Mouse (Mus musculus): ENCODE results near the gene Dnah12. TPM values are rescaled to one million over a fixed set of nuclear protein-coding genes. Genes with fewer than 3 reads are reported as not detected.
"Not testable (repeated sequence)": the region's sequence is repeated elsewhere in the genome, so short reads cannot be mapped to it uniquely, and the experiment has no call there.

Dnah12 gene
- polyA plus RNA-seq, 1 experiment from 2014 or later = 0.03 TPM

DNA sequence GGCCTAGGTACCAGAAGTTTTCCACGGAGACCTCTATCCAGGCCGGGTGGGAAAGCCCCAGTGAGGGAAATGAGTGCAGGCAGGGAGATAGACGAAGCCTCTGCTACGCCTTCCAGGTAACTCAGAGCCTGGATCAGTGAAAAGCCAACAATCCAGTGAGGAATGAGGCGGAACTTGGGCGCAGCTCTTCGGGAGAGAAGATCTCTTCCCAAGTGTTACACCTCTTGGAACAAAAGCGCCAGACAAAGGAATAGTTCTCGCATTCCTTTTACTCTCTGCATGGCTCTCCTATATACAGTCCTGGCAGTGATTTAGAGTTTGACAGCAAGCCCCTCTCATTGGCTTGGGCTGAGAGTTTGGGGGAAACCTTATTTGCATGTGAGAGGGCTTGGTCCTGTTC is 217.4 kb downstream of the Dnah12 start:
- DNase-seq (ENCODE audit: low spot score); H3K4me3 ChIP-seq; H3K4me1 ChIP-seq; H3K27ac ChIP-seq; H3K27me3 ChIP-seq (ENCODE audit: insufficient read depth, poor library complexity, severe bottlenecking); H3K36me3 ChIP-seq; H3K9me3 ChIP-seq: not testable (repeated sequence)
- 39% methylated on average over 9 of the region's 9 CpGs for WGBS

DNA sequence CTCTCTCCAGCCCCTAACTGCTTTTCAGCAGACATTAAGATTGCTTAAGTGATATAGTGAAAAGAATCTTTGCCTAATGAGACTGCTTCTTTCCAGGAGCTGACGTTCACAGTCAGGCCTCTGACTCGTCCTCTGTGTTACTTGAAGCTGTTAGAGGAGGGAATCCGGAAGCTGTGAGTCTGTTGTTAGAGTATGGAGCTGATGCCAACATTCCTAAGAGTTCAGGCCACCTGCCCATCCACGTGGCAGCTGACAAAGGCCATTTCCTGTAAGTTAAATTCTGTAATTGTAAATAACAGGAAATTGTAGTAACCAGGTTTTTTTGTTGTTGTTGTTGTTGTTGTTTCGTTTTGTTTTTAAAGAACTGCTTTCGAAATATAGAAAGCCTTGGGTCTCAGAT is 218.1 kb downstream of the Dnah12 start:
- DNase-seq (ENCODE audit: low spot score) = no peak
- 64% methylated on average over 6 of the region's 6 CpGs for WGBS
- Histone ChIP-seq H3K27ac (no peak overlapping the region), H3K4me3 (no peak overlapping the region), H3K36me3 (no peaks in the 10 kb centered on the region), H3K27me3 (ENCODE audit: insufficient read depth, poor library complexity, severe bottlenecking) (no peaks in the 10 kb centered on the region), H3K9me3 (no peaks in the 10 kb centered on the region), H3K4me1 (no peaks in the 10 kb centered on the region; the same call in 1 of the 2 replicates)

- H3K27me3 ChIP-seq (ENCODE audit: insufficient read depth, poor library complexity, severe bottlenecking) = no peaks in the 10 kb centered on the region
- H3K4me3 ChIP-seq = no peak overlapping the region
- no peak overlapping the region for H3K27ac ChIP-seq
- H3K36me3 ChIP-seq = no peaks in the 10 kb centered on the region
- no peaks in the 10 kb centered on the region for H3K9me3 ChIP-seq
- DNase-seq (ENCODE audit: low spot score) = no peak
- WGBS = 91% methylated on average over 13 of the region's 13 CpGs
- no peaks in the 10 kb centered on the region; the same call in 1 of the 2 replicates for H3K4me1 ChIP-seq
Observed at GRCm38 (mm10) chr14:26911826-26912225, 218.8 kb downstream of the Dnah12 start.

GRCm38 (mm10) chr14:26913681-26914268 is 220.7 kb downstream of the Dnah12 start:
- Histone ChIP-seq H3K4me1 (no peaks in the 10 kb centered on the region; the same call in 1 of the 2 replicates), H3K4me3 (no peak overlapping the region), H3K36me3 (peaks cover 4% of the 10 kb centered on the region; the same call in 1 of the 2 replicates), H3K27ac (no peak overlapping the region), H3K9me3 (no peaks in the 10 kb centered on the region), H3K27me3 (ENCODE audit: insufficient read depth, poor library complexity, severe bottlenecking) (no peaks in the 10 kb centered on the region)
- 80% methylated on average over 9 of the region's 9 CpGs for WGBS
- no peak for DNase-seq (ENCODE audit: low spot score)

DNA sequence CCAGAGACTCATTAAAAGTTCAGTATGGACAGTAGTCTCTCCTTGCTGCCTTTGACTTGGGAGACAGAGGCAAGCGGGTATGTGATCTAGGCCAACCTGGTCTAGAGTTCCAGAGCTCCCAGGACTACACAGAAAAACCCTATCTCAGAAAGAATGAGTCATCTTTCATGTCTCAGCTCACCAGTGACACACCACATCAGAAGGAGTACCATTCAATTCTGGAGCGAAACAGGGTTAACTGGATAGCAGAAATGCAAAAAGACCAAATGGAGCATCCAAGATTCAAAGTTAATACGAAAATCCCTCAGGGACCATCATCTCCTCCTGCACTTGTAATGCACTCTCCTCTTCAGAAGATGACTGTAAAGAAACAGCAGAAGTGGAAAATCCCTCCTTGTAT is 226.2 kb downstream of the Dnah12 start:
- WGBS = 87% methylated on average over 3 of the region's 3 CpGs
- no peak overlapping the region for H3K27ac ChIP-seq
- no peak for DNase-seq (ENCODE audit: low spot score)
- H3K27me3 ChIP-seq (ENCODE audit: insufficient read depth, poor library complexity, severe bottlenecking) = no peaks in the 10 kb centered on the region
- H3K9me3 ChIP-seq = no peaks in the 10 kb centered on the region
- H3K4me1 ChIP-seq = peaks cover 13% of the 10 kb centered on the region
- no peak overlapping the region for H3K4me3 ChIP-seq
- H3K36me3 ChIP-seq = peaks cover 16% of the 10 kb centered on the region; the same call in 1 of the 2 replicates

DNA sequence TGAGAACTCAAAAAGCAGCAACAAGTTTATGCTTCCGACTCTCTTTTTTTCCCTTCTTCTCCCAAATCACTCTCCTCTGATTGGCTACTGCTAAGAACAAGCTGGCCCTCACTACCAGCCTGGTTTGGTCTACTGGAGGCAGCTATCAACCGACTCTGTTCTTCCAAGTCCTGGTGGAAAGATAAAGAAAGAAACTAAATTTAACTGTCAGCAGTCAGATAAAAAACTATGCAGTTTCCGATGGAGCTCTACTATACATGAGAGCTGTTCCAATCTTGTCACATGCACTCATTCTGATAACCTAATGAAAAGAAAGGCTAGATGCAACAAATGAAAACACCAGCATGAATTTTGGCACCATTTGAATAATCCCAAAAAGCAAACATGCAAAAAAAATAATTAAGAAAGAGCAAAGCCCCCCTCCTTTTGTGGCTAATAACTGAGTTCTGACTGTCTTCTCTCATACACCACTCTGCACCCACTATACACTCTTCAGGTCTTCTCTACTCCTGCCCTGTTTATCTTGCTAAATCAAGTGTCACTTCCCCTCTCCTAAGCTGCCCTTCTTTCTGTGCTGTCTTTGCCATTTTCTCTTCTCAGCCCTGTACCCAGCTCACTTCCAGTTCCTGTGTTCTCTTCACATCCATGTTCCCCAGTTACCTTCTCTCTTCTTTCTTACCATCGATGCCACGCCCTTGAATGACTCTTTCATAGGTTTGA is 230.8 kb downstream of the Dnah12 start:
- H3K9me3 ChIP-seq = no peaks in the 10 kb centered on the region
- WGBS = 63% methylated on average over 5 of the region's 5 CpGs
- H3K4me1 ChIP-seq = peaks cover 13% of the 10 kb centered on the region
- H3K4me3 ChIP-seq = no peak overlapping the region
- H3K27ac ChIP-seq = no peak overlapping the region
- H3K36me3 ChIP-seq = peaks cover 33% of the 10 kb centered on the region
- no peaks in the 10 kb centered on the region for H3K27me3 ChIP-seq (ENCODE audit: insufficient read depth, poor library complexity, severe bottlenecking)
- DNase-seq (ENCODE audit: low spot score) = no peak

DNA sequence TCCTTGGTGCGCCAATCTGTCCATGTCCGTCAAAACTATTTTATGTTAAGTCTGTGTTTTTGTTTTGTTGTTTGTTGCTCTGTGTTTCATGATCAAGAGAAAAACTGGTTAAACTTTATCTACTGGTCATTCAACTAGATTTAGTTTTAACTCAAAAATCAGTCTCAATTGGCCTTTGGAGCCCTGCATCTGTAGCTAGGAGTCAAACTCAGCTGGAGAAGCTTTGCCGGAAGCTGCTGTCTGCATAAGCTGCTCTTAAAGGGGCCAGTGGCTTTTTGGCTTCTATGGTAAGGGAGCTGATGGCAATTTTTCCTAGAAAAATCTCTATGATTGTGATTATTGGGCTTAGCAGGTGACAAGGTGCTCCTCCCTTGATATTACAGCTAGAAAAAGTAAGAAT is 241.8 kb downstream of the Dnah12 start:
- Histone ChIP-seq H3K27me3 (ENCODE audit: insufficient read depth, poor library complexity, severe bottlenecking) (no peaks in the 10 kb centered on the region), H3K4me1 (no peaks in the 10 kb centered on the region), H3K9me3 (no peaks in the 10 kb centered on the region), H3K36me3 (peaks cover 28% of the 10 kb centered on the region; the same call in 1 of the 2 replicates), H3K4me3 (no peak overlapping the region), H3K27ac (no peak overlapping the region)
- DNase-seq (ENCODE audit: low spot score) = no peak
- 86% methylated on average over 3 of the region's 3 CpGs for WGBS

DNA sequence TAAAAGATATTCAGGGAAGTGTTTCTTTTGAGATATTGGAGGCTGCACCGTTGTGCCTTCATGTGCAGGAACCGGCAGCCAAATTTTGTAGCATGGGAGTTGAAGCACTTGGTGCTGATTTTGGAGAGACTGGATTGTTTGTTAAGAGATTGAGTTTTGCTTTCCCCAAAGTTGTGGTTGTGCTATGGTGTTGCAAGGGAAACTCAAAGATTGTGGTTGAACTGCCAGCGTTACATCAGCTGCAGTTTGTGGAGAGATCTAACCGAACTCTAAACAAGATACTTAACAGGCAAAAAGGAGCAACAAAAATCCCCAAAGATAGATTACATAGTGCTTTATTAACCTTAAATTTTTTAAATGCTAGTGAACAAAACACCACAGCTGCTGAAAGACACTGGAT is 242.5 kb downstream of the Dnah12 start:
- Histone ChIP-seq H3K27me3 (ENCODE audit: insufficient read depth, poor library complexity, severe bottlenecking) (no peaks in the 10 kb centered on the region), H3K4me3 (no peak overlapping the region), H3K27ac (no peak overlapping the region), H3K9me3 (no peaks in the 10 kb centered on the region), H3K4me1 (no peaks in the 10 kb centered on the region), H3K36me3 (peaks cover 32% of the 10 kb centered on the region)
- DNase-seq (ENCODE audit: low spot score) = no peak
- WGBS = 85% methylated on average over 4 of the region's 4 CpGs

Small RNAs within 50 kb of the gene (microRNA-seq; reads per million reads assigned to microRNA genes)
- 0.76 reads per million for gene Mir7672

Other genes starting within 250 kb of the Dnah12 start
- 45.1 and 83.8 TPM in 2 replicates for gene Slmap, start 158.3 kb upstream of the Dnah12 start, polyA plus RNA-seq (2016; fragmentation: Nextera tagmentation; extraction: Ambion mirVana)
- 23.0 and 32.0 TPM in 2 replicates for gene Dennd6a, start 119.4 kb upstream of the Dnah12 start, polyA plus RNA-seq (2016; fragmentation: Nextera tagmentation; extraction: Ambion mirVana)
- gene Arf4, start 55.2 kb upstream of the Dnah12 start, polyA plus RNA-seq (2016; fragmentation: Nextera tagmentation; extraction: Ambion mirVana) = 431 and 507 TPM in 2 replicates
- gene Pde12, start 23.4 kb upstream of the Dnah12 start, polyA plus RNA-seq (2016; fragmentation: Nextera tagmentation; extraction: Ambion mirVana) = 11.0 and 12.4 TPM in 2 replicates
- 0.23 TPM in 1 of 2 replicates, not detected in the other for gene Asb14, start 201.3 kb downstream of the Dnah12 start, polyA plus RNA-seq (2016; fragmentation: Nextera tagmentation; extraction: Ambion mirVana)

Data from heart, embryonic 10.5 days (tissue).